Mouse (Mus musculus): ENCODE data around the gene Rbm19. TPM values are rescaled to one million over a fixed set of nuclear protein-coding genes. Genes with fewer than 3 reads are reported as not detected.

Rbm19 gene
- polyA plus RNA-seq (2015; fragmentation: Nextera tagmentation; extraction: Ambion mirVana) = 14.6 and 16.8 TPM in 2 replicates

- H3K27me3 ChIP-seq (replicated peaks) = no peaks in the 10 kb centered on the region
- H3K4me1 ChIP-seq = peaks cover 9% of the 10 kb centered on the region
- peak; percentile 77 for ATAC-seq (ENCODE audit: extremely low read depth, insufficient number of reproducible peaks, low FRiP score, low TSS enrichment)
- peak within 1 kb of the TSS; percentile 92 for H3K4me2 ChIP-seq
- H3K4me3 ChIP-seq = peak within 1 kb of the TSS; percentile 82
- WGBS = under 1% methylated on average over 46 of the region's 46 CpGs
- H3K9me3 ChIP-seq = no peaks in the 10 kb centered on the region
- peak within 1 kb of the TSS; percentile 84 for H3K9ac ChIP-seq
- H3K36me3 ChIP-seq = peaks cover 26% of the 10 kb centered on the region
- H3K27ac ChIP-seq (replicated peaks) = peak within 1 kb of the TSS; percentile 8; the same call in 1 of the 2 replicates
These were observed at the start of gene Rbm19 for GRCm38 (mm10) chr5:120116261-120117050. Rbm19 (plus strand) TSS chr5:120116465.

DNA sequence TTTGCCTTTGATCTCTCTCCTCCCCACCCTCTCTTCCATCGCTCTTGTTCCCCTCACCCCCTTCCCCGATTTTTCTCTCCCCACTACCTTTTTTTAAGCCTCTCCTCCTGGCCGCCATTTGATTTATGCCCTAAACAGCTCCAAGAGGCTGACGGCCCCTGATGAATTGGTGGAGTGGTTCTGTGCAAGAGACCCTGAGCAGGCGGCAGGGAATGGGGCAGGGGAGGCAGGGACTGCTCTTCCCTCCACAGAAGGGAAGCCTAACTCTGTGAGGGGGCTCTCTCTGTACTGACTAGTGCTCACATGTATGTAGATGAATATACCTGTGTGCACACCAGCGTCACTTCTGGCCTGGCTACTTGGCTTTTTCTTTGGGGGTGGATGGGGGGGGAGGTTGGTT is 49.0 kb upstream of the Rbm19 start:
- H3K27ac ChIP-seq (replicated peaks) = no peak overlapping the region
- no peak overlapping the region for H3K4me3 ChIP-seq
- H3K9ac ChIP-seq = no peak overlapping the region
- H3K9me3 ChIP-seq = no peaks in the 10 kb centered on the region
- peaks cover 15% of the 10 kb centered on the region; the same call in 1 of the 2 replicates for H3K4me1 ChIP-seq
- WGBS = 36% methylated on average over 6 of the region's 6 CpGs
- no peak for ATAC-seq (ENCODE audit: extremely low read depth, insufficient number of reproducible peaks, low FRiP score, low TSS enrichment)
- H3K27me3 ChIP-seq (replicated peaks) = peaks cover 12% of the 10 kb centered on the region; the same call in 1 of the 2 replicates
- H3K4me2 ChIP-seq = no peak overlapping the region
- H3K36me3 ChIP-seq = no peaks in the 10 kb centered on the region

- Histone ChIP-seq H3K36me3 (no peaks in the 10 kb centered on the region), H3K4me1 (peaks cover 9% of the 10 kb centered on the region), H3K4me2 (no peak overlapping the region), H3K4me3 (no peak overlapping the region), H3K9ac (no peak overlapping the region), H3K9me3 (no peaks in the 10 kb centered on the region), H3K27me3 (replicated peaks) (peaks cover 10% of the 10 kb centered on the region; the same call in 1 of the 2 replicates), H3K27ac (replicated peaks) (no peak overlapping the region)
- no peak for ATAC-seq (ENCODE audit: extremely low read depth, insufficient number of reproducible peaks, low FRiP score, low TSS enrichment)
- WGBS = 33% methylated on average over 9 of the region's 9 CpGs
These were observed 42.2 kb upstream of the Rbm19 start for GRCm38 (mm10) chr5:120074101-120074500.

- no peak overlapping the region for H3K9ac ChIP-seq
- peaks cover 15% of the 10 kb centered on the region for H3K4me1 ChIP-seq
- no peak overlapping the region for H3K4me3 ChIP-seq
- peak; percentile 67; the same call in 1 of the 2 replicates for ATAC-seq (ENCODE audit: extremely low read depth, insufficient number of reproducible peaks, low FRiP score, low TSS enrichment)
- H3K36me3 ChIP-seq = no peaks in the 10 kb centered on the region
- H3K27ac ChIP-seq (replicated peaks) = no peak overlapping the region
- WGBS = 13% methylated on average over 9 of the region's 9 CpGs
- H3K27me3 ChIP-seq (replicated peaks) = peaks cover 33% of the 10 kb centered on the region
- peak overlapping the region; percentile 16 for H3K4me2 ChIP-seq
- H3K9me3 ChIP-seq = no peaks in the 10 kb centered on the region
These were observed 36.2 kb upstream of the Rbm19 start for GRCm38 (mm10) chr5:120080027-120080426.

DNA sequence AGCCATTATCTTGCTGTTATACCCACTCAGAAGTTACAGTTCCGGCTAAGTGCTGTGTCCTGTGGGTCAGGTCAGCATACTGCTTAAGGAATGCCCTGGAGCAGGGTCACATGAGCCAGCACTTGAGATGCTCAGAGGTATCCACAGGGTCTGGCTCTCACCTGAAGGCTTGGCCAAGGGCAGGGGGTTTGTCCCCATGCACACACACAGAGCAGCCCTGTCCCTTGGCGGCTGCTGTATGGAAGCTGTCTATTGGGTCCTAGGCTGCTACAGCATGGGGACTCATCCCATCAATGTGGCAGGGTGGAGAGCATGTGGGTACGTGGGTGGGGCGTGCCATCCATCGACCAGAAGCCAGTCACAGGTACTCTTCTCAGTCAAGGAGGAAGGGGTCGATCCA is 35.8 kb upstream of the Rbm19 start:
- 54% methylated on average over 6 of the region's 6 CpGs for WGBS
- no peak overlapping the region for H3K9ac ChIP-seq
- H3K4me3 ChIP-seq = no peak overlapping the region
- no peaks in the 10 kb centered on the region for H3K36me3 ChIP-seq
- peaks cover 15% of the 10 kb centered on the region for H3K4me1 ChIP-seq
- no peak overlapping the region for H3K4me2 ChIP-seq
- H3K27ac ChIP-seq (replicated peaks) = 0 out of 2 replicates have a peak overlapping the region, but pooled peaks have one; percentile 13
- H3K27me3 ChIP-seq (replicated peaks) = peaks cover 33% of the 10 kb centered on the region
- no peaks in the 10 kb centered on the region for H3K9me3 ChIP-seq
- no peak for ATAC-seq (ENCODE audit: extremely low read depth, insufficient number of reproducible peaks, low FRiP score, low TSS enrichment)

- peaks cover 28% of the 10 kb centered on the region for H3K27me3 ChIP-seq (replicated peaks)
- no peak overlapping the region for H3K27ac ChIP-seq (replicated peaks)
- H3K9me3 ChIP-seq = no peaks in the 10 kb centered on the region
- H3K4me2 ChIP-seq = peak overlapping the region; percentile 37
- ATAC-seq (ENCODE audit: extremely low read depth, insufficient number of reproducible peaks, low FRiP score, low TSS enrichment) = no peak
- H3K36me3 ChIP-seq = no peaks in the 10 kb centered on the region
- under 1% methylated on average over 16 of the region's 16 CpGs for WGBS
- H3K4me1 ChIP-seq = peaks cover 19% of the 10 kb centered on the region
- H3K4me3 ChIP-seq = no peak overlapping the region
- no peak overlapping the region for H3K9ac ChIP-seq
These were observed 27.7 kb upstream of the Rbm19 start for GRCm38 (mm10) chr5:120088561-120088960.

GRCm38 (mm10) chr5:120094602-120095001 is 21.7 kb upstream of the Rbm19 start:
- H3K9me3 ChIP-seq = no peaks in the 10 kb centered on the region
- H3K27me3 ChIP-seq (replicated peaks) = peaks cover 14% of the 10 kb centered on the region
- no peak overlapping the region for H3K4me3 ChIP-seq
- 51% methylated on average over 7 of the region's 7 CpGs for WGBS
- H3K4me1 ChIP-seq = no peaks in the 10 kb centered on the region
- no peak for ATAC-seq (ENCODE audit: extremely low read depth, insufficient number of reproducible peaks, low FRiP score, low TSS enrichment)
- H3K27ac ChIP-seq (replicated peaks) = no peak overlapping the region
- no peaks in the 10 kb centered on the region for H3K36me3 ChIP-seq
- H3K9ac ChIP-seq = no peak overlapping the region
- no peak overlapping the region for H3K4me2 ChIP-seq

GRCm38 (mm10) chr5:120097042-120097441 is 19.2 kb upstream of the Rbm19 start:
- H3K36me3 ChIP-seq = no peaks in the 10 kb centered on the region
- no peaks in the 10 kb centered on the region for H3K4me1 ChIP-seq
- no peak for ATAC-seq (ENCODE audit: extremely low read depth, insufficient number of reproducible peaks, low FRiP score, low TSS enrichment)
- no peak overlapping the region for H3K27ac ChIP-seq (replicated peaks)
- H3K27me3 ChIP-seq (replicated peaks) = 0 out of 2 replicates have a peak, but pooled peaks cover 4% of the 10 kb centered on the region
- no peak overlapping the region for H3K4me2 ChIP-seq
- H3K9ac ChIP-seq = no peak overlapping the region
- H3K9me3 ChIP-seq = no peaks in the 10 kb centered on the region
- WGBS = 44% methylated on average over 9 of the region's 9 CpGs
- H3K4me3 ChIP-seq = no peak overlapping the region

GRCm38 (mm10) chr5:120100814-120101213 is 15.5 kb upstream of the Rbm19 start:
- no peaks in the 10 kb centered on the region for H3K36me3 ChIP-seq
- H3K9me3 ChIP-seq = no peaks in the 10 kb centered on the region
- H3K4me3 ChIP-seq = no peak overlapping the region
- no peak overlapping the region for H3K4me2 ChIP-seq
- H3K9ac ChIP-seq = no peak overlapping the region
- H3K4me1 ChIP-seq = peaks cover 7% of the 10 kb centered on the region; the same call in 1 of the 2 replicates
- no peak overlapping the region for H3K27ac ChIP-seq (replicated peaks)
- ATAC-seq (ENCODE audit: extremely low read depth, insufficient number of reproducible peaks, low FRiP score, low TSS enrichment) = no peak
- WGBS = 76% methylated on average over 6 of the region's 6 CpGs
- H3K27me3 ChIP-seq (replicated peaks) = peaks cover 9% of the 10 kb centered on the region; the same call in 1 of the 2 replicates

- Histone ChIP-seq H3K4me1 (peaks cover 7% of the 10 kb centered on the region; the same call in 1 of the 2 replicates), H3K27ac (replicated peaks) (no peak overlapping the region), H3K27me3 (replicated peaks) (peaks cover 18% of the 10 kb centered on the region), H3K4me2 (no peak overlapping the region), H3K4me3 (no peak overlapping the region), H3K36me3 (no peaks in the 10 kb centered on the region), H3K9me3 (no peaks in the 10 kb centered on the region), H3K9ac (no peak overlapping the region)
- 66% methylated on average over 8 of the region's 8 CpGs for WGBS
- ATAC-seq (ENCODE audit: extremely low read depth, insufficient number of reproducible peaks, low FRiP score, low TSS enrichment) = no peak
These were observed 14.2 kb upstream of the Rbm19 start for GRCm38 (mm10) chr5:120102097-120102496.

DNA sequence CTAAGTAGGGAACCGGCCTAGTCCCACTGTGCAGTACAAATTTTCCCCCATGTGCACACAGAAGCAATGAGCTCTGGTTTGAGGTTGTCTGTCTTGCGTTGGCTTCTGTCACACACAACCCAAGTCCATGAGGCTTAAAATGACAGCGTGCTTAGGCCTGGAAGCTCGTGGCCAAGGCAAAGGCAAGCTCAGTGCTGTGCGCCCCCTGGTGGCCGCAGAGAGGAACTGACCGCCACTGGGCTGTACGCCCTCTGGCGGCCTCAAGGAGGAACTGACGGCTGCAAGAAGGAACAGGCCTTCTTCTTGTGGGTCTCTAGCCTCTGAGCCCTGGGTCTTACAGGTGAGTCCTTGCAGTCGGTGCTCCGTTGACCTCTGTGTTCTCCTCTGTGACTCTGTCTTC is 13.5 kb upstream of the Rbm19 start:
- no peak for ATAC-seq (ENCODE audit: extremely low read depth, insufficient number of reproducible peaks, low FRiP score, low TSS enrichment)
- 10% methylated on average over 12 of the region's 12 CpGs for WGBS
- Histone ChIP-seq H3K4me1 (peaks cover 7% of the 10 kb centered on the region; the same call in 1 of the 2 replicates), H3K36me3 (no peaks in the 10 kb centered on the region), H3K27me3 (replicated peaks) (peaks cover 21% of the 10 kb centered on the region), H3K4me2 (no peak overlapping the region), H3K4me3 (no peak overlapping the region), H3K9me3 (no peaks in the 10 kb centered on the region), H3K9ac (no peak overlapping the region), H3K27ac (replicated peaks) (no peak overlapping the region)
